Mouse (Mus musculus): ENCODE data around the gene Crlf2. TPM values are rescaled to one million over a fixed set of nuclear protein-coding genes. Genes with fewer than 3 reads are reported as not detected.

Gene Crlf2
- total RNA-seq (2021): 10 to 100 TPM; 28.7 to 32.7 TPM
- long read RNA-seq, partial matches to known transcripts: 4 of 12 reads
- long read RNA-seq, other reads (novel, unspliced or antisense): 3 of 12 reads

DNA sequence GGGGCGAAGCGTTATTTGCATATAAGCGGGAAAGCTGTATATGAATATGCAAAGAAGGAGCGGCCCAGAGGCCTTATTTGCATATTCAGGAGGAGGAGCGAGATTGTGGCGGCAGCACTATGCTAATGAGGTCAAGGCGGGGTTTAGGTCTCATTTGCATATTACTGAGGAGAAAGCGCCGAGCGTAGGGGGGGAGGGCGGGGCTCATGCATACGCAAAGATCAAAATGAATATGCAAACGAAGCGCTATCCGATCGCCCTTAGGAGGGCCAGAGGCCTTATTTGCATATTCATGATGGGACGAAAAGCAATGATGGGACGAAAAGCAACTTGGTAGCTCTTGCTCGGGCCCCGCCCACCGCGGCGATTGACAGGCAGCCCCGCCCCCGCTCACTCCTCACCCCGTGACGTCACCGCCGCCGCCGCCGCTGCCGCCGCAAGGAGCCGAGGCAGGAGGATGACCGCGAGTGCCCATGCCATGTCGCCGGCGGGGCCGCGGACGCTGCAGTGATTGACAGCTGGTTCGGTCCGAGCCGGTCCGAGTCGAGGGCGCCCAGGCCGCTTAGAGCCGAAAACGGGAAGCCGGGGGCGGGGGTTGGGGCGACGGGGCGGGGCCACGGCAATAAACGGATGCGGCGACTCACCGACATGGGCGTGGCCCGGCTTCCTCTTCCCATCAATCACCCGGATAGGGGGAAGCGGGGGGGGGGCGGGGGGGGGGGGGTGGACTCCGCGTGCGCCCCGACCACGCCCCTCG, at the start of gene Crlf2:
Crlf2 (minus strand) TSS at position 590 of the 757 bp plus-strand sequence.
- DNase-seq (ENCODE audit: low spot score in 2 of 2): peak; percentile 87 to 96

DNA sequence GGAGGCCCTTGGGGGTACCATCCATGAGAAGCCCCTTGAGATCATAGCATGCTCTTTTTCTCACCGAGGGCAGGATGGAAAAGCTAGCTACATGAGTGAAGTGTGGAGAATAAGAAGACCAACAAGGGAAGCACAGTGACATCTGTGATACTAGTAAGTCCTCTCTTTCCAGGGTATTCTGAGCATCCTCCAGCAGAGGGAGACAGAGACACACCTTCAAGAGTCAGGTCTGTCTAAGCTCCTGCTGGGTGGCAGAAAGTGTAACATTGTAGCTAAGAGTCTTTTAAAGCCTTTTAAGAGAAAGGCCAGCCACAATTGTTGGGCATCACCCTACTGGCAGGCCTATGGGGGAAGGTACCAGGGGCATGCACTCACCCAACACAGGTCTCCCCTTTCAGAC, 43.8 kb upstream of the Crlf2 start:
- peak in 1 of 2 experiments; percentile 41 for DNase-seq (ENCODE audit: low spot score in 2 of 2)

DNA sequence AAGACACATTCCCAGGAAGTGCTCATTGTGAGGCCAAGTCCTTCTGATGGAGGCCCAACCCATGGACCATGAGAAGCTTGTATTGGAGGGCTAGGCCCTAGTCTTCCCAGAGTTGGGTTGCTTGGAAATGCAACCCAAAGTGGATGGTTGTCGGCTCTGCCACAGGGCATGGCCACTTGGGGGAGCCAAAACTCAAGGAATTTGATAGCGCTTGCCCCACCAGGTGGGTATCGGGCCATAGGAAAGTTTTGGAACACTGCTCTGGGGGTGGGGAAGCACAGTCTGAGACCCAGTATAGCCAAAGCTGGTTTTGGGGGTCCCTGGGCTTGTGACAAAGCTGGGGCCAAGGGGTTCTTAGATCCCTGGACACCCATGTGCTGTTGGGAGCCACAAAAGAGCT, 42.3 kb upstream of the Crlf2 start:
- peak in 1 of 2 experiments; percentile 9 for DNase-seq (ENCODE audit: low spot score in 2 of 2)

DNA sequence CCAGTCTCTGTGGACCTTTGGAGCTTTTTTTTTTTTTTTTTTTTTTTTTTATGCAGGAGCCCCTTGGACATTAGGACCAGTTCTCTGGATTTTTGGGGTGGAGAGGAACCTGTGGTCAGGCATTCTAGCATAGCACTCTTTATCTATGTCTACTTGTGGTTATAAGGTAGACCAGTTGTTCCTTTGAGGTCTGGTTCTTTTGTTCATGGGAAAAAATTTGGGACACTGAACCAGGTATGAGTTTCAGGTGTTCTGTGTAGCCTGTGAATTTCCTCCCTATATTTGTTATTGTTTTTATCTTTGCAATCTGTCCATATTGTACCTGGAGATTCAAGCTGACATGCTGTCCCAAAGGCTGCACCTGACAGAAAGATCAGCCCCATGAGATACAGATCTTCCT, 40.1 kb upstream of the Crlf2 start:
- DNase-seq (ENCODE audit: low spot score in 2 of 2): no peak

DNA sequence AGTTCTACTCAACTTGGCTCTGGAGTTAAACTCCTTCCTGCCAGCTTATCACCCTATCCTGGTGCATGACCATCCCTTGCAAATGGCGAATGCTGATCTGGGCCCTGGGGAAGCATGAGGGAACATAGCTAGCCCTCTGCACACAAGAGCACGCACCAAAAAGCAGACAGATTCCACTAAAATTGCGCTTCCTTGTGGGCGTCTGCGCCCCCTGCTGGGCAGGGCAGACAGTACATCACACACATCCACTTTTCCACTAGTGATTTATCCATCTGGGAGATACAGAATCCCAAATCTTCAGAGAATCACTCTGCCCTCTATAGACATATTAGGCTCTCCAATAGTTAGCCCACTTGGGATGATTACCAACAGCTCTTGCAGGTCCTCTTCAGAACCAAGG, 37.9 kb upstream of the Crlf2 start:
- DNase-seq (ENCODE audit: low spot score in 2 of 2): peak in 1 of 2 experiments; percentile 4

DNA sequence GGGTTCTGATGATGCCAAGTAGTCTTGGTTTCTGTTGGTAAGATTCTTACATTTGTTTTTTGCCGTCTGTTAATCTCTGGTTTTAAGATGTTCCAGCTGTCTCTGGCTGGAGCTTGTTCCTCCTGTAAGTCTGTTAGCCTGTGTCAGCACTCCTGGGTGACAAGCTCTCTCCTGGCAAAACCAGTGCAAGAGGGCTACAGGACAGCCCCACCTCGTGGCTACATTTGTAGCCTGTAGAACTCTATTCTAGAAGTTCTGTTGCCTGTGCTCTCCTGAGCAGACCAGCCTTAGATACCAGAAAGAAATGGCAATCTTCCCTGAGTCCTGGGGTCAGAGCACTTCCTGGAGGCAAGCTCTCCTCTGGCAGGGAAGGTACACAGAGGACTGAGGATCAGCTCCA, 4.0 kb upstream of the Crlf2 start:
- no peak for DNase-seq (ENCODE audit: low spot score in 2 of 2)

DNA sequence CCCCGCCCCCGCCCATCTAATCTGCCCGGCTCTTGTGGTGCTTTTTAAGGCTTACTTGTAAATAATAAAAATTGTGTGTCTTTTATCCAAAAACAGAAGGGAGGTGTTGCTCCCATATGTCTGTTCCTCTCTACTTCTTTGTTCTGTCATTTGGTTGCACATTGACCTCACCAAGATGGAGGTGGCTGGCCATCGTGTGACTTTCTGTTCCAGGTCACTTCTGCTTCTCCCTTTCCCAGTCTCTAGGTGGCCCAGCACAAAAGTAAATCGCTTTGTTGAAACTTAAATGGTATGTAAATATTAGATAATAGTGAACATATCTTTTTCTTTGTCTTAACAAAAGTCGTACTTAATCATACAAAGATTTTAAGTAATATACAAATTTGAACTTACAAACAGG, 398 bp upstream of the Crlf2 start:
- DNase-seq (ENCODE audit: low spot score in 2 of 2): no peak

DNA sequence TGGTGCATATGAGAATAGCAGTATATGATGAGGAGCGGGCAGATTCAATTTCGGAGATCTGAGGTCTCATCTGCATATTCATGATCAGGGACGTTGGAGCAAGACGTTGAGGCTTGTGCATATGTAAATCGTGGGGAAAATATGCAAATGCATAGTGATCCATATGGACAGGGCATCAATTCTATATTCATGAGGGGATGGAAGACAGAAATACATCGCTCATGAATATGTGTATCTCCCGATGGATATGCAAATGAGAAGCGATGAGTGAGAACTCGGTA, 730 bp downstream of the Crlf2 start:
- no peak for DNase-seq (ENCODE audit: low spot score in 2 of 2)

DNA sequence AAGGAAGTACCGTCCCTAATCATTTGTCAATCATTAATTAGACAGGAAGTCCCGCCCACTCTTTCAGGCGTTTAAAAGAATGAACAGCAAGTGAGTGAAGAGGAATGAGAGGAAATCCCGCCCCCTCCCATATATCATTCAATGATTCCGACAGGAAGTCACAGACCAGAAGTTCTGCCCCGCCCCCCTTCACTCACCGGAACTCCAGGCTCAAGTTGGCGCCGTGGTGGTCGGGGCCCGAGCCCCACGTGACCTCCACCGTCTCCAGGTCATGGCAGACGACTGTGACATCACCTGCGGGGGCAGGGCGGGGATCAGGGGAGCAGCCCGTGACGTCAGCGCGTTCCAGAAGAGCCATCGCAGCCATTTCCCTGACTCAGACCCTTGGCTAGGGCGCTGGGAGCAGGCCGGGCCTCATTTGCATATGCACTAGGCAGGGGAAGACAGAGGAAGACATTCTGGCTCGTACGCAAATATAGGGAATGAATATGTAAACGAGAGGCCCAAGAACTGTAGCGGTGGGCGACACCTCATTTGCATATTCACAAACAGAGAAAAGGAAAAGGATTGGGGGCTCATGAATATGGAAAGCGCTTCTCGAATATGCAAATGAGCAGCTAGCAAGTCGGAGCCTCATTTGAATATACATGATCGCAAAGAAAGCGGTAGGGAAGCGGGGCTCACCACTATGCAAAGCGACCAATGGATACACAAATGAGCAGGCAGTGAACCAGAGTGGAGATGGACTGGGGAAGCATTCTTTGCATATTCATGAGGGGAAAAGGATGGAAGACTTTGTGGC, 1.3 kb downstream of the Crlf2 start:
- DNase-seq (ENCODE audit: low spot score in 2 of 2): peak; percentile 96 to 99

DNA sequence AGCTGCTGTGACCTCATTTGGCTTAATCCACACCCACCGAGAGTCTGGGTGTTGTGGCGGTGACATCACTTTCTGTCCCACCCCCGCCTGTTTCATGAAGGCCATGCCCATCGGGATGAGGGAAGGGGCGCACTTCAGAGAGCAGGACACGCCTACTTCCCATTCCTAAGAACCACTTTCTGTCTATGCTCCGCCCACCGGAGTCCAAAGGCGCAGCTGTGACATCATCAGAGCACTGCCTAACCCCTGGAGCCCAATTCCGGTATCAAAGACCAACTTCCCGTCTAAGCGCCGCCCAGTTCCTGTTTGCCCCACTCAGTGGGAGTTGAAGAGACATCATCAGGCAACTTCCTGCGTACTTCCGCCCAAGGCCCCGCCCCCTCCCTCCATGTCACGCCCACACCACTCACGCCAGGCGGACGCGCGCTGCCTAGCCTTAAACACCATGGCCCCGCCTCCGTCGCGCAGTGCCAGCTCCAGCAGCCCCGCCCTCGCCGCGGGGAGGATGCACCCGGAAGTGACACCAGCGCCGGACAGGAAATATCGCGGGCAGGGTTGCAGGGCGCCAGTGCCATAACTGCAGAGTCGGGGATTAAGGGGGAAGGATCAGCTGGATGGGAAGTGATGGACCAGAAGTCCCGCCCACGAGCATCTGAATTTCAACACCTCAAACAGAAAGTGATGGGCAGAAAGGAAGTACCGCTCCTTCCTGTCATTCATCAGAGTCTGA, 2.0 kb downstream of the Crlf2 start:
- peak; percentile 96 to 97 for DNase-seq (ENCODE audit: low spot score in 2 of 2)

DNA sequence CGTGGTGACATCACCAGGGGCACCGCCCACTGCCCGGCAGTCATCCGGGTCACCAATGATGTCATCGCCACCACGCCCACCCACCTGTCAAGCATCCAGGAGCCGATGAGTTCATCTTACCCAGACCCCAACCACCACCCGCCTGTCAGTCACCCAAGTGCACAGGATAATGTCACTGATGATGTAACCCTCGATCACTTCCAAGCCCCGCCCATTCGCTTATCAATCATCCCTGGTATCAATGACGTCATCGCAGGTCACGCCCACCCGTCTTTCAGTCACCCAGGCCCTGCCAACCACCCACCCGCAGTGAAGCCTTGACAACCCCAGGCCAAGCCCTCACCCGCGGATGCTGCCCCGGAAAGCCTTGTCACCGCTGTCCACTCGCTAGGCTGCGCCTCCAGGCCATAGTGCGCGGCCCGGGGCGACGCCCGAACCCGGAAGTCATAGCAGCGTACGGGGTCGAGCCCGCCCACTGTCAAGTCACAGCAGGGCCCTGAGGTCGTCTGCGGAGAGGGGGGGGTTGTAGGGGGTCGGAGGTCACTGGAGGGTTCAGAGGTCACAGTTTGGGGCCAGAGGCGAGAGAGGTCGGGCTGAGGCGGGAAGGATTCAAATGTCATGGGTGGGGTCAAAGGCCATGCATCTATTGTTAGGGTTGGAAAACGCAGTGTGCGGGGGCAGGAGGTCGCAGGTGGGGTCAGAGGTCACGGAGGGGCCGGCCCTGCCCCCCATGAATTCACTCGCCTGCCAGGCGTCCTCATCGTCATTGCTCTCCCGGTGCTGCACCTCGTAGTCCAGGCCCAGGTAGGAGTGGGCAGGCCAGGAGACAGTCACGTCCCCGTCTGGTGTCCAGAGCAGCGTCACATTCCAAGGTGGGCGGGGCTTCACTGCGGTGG, 2.9 kb downstream of the Crlf2 start:
- DNase-seq (ENCODE audit: low spot score in 2 of 2): peak; percentile 20 to 38

DNA sequence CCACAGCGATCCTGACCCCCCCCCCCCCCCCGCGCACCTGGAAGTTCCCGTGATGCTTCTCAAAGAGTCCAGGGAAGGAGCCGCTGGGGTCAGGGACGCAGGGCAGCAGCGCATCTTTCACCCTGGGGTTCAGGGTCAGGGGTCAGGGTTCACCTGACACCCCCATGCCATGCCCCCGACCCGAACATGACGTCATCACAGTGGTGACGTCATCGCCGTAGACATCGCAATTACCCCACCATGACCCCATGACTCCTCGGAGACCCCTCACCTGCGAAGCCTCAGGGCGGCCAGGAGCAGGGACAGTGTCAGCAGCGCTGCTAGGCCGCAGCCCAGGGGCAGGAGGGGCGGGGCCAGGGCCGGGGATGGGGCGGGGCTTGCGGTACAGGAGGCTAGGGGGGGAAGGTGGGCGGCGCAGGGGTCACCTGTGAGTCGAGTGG, 3.5 kb downstream of the Crlf2 start:
- DNase-seq (ENCODE audit: low spot score in 2 of 2): no peak

DNA sequence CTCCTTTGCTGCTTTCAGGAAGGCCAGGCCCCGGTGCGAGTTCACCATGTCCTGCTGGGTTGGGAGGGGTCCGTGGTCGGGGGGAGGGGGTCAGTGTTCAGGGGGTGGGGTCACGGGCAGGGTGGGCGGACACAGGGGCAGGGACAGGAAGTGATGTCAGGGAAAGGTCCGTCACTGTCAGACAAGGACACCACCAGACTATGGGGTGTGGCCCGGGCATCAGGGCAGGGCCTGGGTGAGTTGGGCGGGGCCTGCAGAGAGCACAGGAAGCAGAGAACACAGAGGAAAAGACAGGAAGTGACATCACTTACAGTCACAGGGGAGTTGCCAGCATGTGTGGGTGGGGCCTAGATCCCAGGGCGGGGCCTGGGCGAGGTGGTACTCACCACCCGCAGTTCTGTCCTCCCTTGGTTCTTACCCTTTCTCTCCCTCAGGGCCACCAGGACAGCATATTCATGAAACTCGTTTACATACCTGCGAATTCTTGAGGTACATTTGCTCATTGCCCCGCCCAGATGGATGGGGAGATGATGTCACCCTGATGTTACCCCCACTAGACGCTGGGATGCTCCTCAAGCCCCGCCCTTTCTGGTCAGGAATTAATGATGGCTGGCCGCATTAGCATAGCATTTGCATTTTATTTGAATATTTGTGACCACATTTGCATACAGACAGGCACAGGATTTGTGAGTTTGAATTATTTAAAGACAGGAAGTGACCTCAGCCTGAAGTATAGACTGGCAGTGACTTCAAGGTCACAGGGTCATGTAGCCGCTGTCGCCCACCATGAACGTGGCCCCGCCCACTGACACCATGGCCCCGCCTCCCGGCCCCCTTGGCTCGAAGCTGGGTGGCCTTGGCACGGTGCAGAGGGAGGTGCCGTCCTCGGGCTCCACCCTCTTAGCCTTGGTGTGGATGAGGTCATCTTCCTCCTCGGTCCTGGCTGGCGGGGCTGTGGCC, 4.4 kb downstream of the Crlf2 start:
- no peak for DNase-seq (ENCODE audit: low spot score in 2 of 2)

DNA sequence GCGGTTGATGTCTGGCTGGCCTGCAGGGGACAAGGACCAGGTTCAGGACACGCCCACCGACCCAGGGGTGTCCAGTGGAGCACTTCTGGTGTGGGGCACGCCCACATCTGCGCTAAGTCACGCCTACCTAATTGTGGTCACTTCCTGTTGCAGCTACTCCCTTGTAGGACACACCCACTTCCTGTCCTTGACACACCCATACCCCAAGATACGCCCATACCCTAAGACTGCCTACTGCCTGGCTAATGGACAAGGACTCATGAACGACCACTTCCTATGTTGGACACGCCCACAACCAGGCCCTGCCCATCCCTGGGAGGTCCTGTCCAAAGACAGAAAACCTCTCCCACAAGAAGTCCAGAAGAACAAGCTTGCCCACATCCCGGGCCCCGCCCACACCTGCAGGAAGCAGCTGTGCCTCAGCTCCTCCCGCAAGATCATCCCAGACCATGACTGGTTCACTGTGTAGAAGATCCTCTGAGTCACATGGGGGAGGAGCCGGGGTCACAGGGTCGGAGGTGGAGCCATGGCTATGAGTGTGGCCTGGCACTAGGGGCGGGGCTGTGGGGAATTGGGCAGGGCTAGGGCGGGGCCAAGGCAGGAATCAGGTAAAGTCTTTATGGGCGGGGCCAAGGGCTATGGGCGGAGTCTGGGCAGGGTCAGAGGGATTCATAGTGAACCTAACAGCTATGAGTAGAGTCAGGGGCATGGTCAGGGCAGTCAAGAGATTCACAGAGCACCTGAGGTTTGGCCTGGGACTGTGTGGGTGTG, 5.4 kb downstream of the Crlf2 start:
- no peak for DNase-seq (ENCODE audit: low spot score in 2 of 2)

DNA sequence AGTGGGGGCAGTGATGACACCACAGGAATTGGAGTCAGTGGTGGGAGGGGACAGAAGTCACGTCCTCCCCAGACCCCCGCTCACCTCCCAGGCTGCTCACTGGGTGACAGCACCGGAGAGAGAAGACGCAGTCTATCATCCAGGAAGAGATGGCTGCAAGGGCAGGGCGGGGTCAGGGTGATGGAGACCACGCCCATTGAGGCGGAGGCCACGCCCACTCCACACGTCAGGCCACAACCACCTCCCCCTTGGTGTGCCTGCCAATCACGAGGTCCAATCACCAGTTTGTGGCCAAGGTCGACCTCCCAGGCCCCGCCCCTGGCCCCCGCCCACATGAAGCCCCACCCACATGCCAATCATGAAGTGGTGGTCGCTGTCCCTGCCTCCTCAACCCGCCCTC, 6.3 kb downstream of the Crlf2 start:
- no peak for DNase-seq (ENCODE audit: low spot score in 2 of 2)

DNA sequence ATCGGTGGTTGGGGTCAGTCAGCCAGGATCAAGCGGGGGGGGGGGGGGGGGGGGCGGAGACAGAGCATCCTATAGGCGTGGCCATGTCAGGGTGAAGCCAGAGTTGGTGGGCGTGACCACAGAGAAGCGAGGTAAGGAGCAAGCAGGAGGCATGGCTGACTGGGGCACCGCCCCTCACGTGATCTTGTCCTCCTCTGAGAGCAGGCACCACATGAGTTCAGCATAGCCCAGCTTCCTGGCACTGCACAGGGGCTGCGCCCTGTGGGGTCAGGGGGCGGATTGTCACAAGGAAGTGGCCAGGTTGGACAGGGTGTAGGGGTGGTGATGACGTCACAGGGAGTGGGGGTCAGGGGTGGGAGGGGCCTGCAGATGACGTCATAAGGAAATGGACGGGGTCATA, 6.7 kb downstream of the Crlf2 start:
- no peak for DNase-seq (ENCODE audit: low spot score in 2 of 2)

DNA sequence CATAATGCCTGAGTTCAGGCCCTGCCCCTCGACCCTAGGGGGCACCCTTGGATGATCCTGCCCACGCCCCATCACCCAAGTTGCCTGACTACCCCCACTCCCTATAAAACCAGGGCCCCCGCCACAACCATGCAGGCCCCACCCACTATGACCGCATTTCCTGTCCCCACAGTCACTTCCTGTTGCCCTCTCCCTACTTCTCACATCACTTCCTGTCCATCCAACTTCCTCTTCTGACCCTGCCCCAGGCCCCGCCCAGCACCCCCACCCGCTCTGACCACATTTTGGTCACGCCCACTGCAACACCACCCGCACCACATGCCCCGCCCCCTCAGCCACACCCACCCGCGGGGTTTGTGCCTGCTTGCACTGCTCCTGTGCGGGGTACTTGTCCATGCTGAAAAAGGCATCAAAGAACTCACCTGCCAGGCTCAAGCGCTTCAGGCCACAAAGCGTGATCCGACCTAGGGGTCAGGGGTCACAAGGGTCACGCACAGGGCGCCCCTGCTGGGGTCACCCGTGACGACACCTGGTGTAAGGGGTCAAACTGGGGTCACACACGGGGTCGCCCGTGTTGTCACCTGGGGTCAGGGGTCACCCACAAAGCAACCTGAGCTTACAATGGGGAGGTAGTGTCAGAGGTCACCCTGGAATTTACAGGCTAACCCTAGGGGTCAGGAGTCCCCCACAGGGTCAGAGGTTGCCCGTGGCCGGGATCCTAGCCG, 7.6 kb downstream of the Crlf2 start:
- DNase-seq (ENCODE audit: low spot score in 2 of 2): no peak

DNA sequence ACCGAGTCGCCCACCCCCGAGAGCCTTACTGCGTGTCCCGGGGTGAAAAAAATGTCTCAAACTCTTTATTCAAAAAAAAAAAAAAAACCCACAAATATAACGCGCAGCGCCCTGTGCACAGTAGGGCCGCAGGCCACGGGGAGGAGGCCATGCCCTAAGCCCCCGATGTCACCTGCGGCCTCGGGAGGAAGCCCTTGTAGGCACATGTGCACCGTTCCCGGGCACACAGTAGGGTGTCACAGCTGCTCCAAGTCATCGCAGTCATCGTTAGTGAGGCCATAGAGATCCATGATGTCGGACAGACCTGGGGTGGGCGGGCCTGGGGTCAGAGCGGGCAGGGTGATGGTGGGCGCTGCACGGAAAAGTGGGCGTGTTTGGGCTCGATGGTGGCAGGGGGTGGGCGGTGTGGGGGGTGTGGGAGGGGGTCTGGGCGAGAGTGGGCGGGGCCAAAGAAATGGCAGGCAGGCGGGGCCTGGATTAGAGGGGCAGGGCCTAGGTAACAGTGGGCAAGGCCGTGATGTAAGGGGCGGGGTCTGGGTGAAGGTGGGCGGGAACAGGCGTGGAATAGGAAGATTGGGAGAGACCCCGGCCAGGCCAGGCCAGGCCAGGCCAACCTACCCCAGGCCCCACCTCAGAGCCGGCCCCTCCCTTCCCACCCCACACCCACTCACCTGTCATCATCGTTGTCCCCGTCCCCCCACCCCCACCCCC, 8.4 kb downstream of the Crlf2 start:
- DNase-seq (ENCODE audit: low spot score in 2 of 2): no peak
